Mouse (Mus musculus): ENCODE measurements around the gene Dhrs2.
A peak's percentile ranks its signal among the peaks of the same experiment; 100 is the strongest.

Dhrs2 gene

GRCm38 (mm10) chr14:55253580-55253979 is 31.8 kb downstream of the Dhrs2 start:
- no peak for DNase-seq

- no peak for DNase-seq
Measured at GRCm38 (mm10) chr14:55255443-55255842, 33.6 kb downstream of the Dhrs2 start.

DNA sequence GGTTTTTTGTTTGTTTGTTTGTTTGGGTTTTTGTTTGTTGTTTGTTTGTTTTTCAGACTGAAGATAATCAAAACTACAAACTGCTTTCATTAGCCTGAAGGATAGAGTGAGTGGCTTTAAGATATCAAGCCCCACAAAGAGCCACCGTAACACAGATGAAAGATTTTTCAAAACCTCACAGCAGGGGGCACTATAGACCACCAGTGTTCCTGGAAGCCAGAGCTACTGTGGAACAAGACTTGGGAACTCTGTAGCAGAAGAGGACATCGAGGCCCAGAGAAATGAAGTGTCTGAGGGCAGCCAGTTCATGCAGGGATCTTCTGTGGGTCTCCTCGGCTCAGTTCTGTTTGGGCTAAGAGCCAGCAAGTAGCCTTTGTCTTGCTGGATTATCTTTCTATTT is 49.4 kb downstream of the Dhrs2 start:
- peak; percentile 72 for DNase-seq

- DNase-seq: no peak
Measured at GRCm38 (mm10) chr14:55273023-55273422, 51.2 kb downstream of the Dhrs2 start.

DNA sequence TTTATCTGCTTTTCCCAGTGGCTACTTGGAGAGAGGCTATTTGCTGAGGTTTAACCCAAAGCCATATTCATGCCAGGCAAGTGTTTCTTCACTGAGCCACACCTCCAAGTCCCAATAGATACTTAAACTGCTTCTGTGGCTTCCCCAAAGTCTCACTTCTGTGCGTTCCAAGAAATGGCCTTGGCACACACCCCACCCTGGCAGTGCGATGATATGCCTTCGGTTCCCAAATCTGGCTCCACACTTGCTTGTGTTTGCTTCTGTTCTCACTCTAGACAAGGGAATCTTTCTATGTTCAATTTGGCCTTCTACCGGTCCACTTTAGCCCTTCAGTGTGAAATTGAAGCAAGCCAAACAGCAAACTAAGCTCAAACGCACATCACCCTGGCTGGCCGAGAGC is 53.0 kb downstream of the Dhrs2 start:
- DNase-seq: no peak

- DNase-seq: no peak
Measured at GRCm38 (mm10) chr14:55279322-55280069, 57.7 kb downstream of the Dhrs2 start.
